Mouse (Mus musculus): Measurements from ENCODE around the gene Cd70.

- TF ChIP-seq CTCF (conservative IDR thresholded peaks at IDR 0.05; ENCODE audit: insufficient read depth, insufficient read length, low read depth, low read length) = no peak
- no peak for TF ChIP-seq POLR2A (IDR thresholded peaks at IDR 0.05; ENCODE audit: low read depth, low read length)
These were observed 39.6 kb downstream of the Cd70 start for GRCm38 (mm10) chr17:57110005-57110404.

All from kidney, adult 2 months (tissue).